Mouse (Mus musculus) myocyte (in vitro differentiated cells): ENCODE results near the gene 1700013G24Rik.

Experiments used
- CEBPB ChIP-seq: IDR thresholded peaks from 2 replicates; pipeline ENCODE4 v1.6.1; 2011; ENCODE audit warnings: mild to moderate bottlenecking, moderate library complexity; ENCODE audit not compliant: poor library complexity, insufficient read depth, severe bottlenecking
- E2F4 ChIP-seq: IDR thresholded peaks from one replicate; pipeline ENCODE4 v1.6.1; 2011; ENCODE audit warnings: mild to moderate bottlenecking, control low read depth, moderate library complexity; ENCODE audit not compliant: insufficient read depth
- MYOD1 ChIP-seq, 3 experiments: IDR thresholded peaks; one replicate each; pipeline ENCODE4 v1.6.1; 2011; ENCODE audit warnings: control low read depth in 2 of 3, low read depth in 2 of 3, mild to moderate bottlenecking in 2 of 3, moderate library complexity in 1 of 3; ENCODE audit not compliant: insufficient read length in 2 of 3, control insufficient read depth in 1 of 3
- POLR2A ChIP-seq: IDR thresholded peaks from one replicate; pipeline ENCODE4 v1.6.1; 2011; ENCODE audit warnings: low read depth, mild to moderate bottlenecking, control low read depth, moderate library complexity; ENCODE audit not compliant: insufficient read length
- POLR2AphosphoS2 ChIP-seq: IDR thresholded peaks from one replicate; pipeline ENCODE4 v1.6.1; 2011; ENCODE audit warnings: low read depth, control low read depth; ENCODE audit not compliant: insufficient read length
- TCF12 ChIP-seq: IDR thresholded peaks from one replicate; pipeline ENCODE4 v1.6.1; 2011; ENCODE audit warnings: mild to moderate bottlenecking, control low read depth; ENCODE audit not compliant: poor library complexity, insufficient read depth, severe bottlenecking
- USF1 ChIP-seq: IDR thresholded peaks from one replicate; pipeline ENCODE4 v1.6.1; 2011; ENCODE audit warnings: low read depth, mild to moderate bottlenecking, control low read depth, moderate library complexity

GRCm38 (mm10) chr4:137448197-137448596 lies 4.9 kb upstream of the 1700013G24Rik start:
- TF ChIP-seq TCF12 (no peak), CEBPB (no peak), POLR2A (peak; percentile 43), MYOD1 (IDR thresholded peaks at IDR 0.05; ENCODE audit: control insufficient read depth in 1 of 3, insufficient read length in 2 of 3, low read depth in 2 of 3) (peak in 2 of 3 experiments; percentile 38 to 71), E2F4 (no peak), USF1 (no peak), POLR2AphosphoS2 (peak; percentile 35)
